Mouse (Mus musculus) midbrain, embryonic 14.5 days (tissue): ENCODE results near the gene Degs2. TPM values are rescaled to one million over a fixed set of nuclear protein-coding genes. Genes with fewer than 3 reads are reported as not detected.
A peak's percentile ranks its signal among the peaks of the same experiment; 100 is the strongest.

Experiments used
- ATAC-seq: fragments of 200-750 bp; cut with Nextera tagmentation; 2 replicates; pipeline ENCODE4 v1.8.0; 2017; ENCODE audit warnings: moderate number of reproducible peaks, moderate library complexity; ENCODE audit not compliant: low FRiP score, low TSS enrichment
- DNase-seq: peaks from one replicate; pipeline ENCODE4 v3.0.0-alpha.2; 2015
- H3K27ac ChIP-seq: fragments of 300-500 bp; sonication (generic); replicated peaks from 2 replicates; pipeline ENCODE4 v1.5.1; 2014; ENCODE audit warnings: mild to moderate bottlenecking, low read depth, low read length, moderate library complexity
- H3K27me3 ChIP-seq: fragments of 300-500 bp; sonication (generic); 2 replicates; pipeline ENCODE4 v1.6.1; 2014; ENCODE audit warnings: low read length, control low read depth, mixed read lengths; ENCODE audit not compliant: control insufficient read depth, insufficient read depth
- H3K36me3 ChIP-seq: fragments of 300-500 bp; sonication (generic); 2 replicates; pipeline ENCODE4 v1.6.1; 2014; ENCODE audit warnings: low read length, control low read depth; ENCODE audit not compliant: control insufficient read depth, insufficient read depth
- H3K4me1 ChIP-seq: fragments of 300-500 bp; sonication (generic); 2 replicates; pipeline ENCODE4 v1.6.1; 2014; ENCODE audit warnings: mild to moderate bottlenecking, antibody characterized with exemption, low read length, control low read depth; ENCODE audit not compliant: control insufficient read depth, insufficient read depth
- H3K4me2 ChIP-seq: fragments of 300-500 bp; sonication (generic); 2 replicates; pipeline ENCODE4 v1.6.1; 2014; ENCODE audit warnings: mild to moderate bottlenecking, low read length, moderate library complexity
- H3K4me3 ChIP-seq: fragments of 300-500 bp; sonication (generic); replicated peaks from 2 replicates; pipeline ENCODE4 v1.5.1; 2014; ENCODE audit warnings: low read depth, low read length
- H3K9ac ChIP-seq: fragments of 300-500 bp; sonication (generic); replicated peaks from 2 replicates; pipeline ENCODE4 v1.6.1; 2014; ENCODE audit warnings: mild to moderate bottlenecking, low read length, moderate library complexity
- H3K9me3 ChIP-seq: fragments of 300-500 bp; sonication (generic); 2 replicates; pipeline ENCODE4 v1.6.1; 2016; ENCODE audit warnings: low read length, control low read depth, mixed read lengths; ENCODE audit not compliant: control insufficient read depth
- WGBS: fragments of 180-500 bp; shearing (Covaris S2); extraction: QIAGEN DNeasy Blood & Tissue Kit; methylation state at CpG from one replicate; pipeline ENCODE4 v1.1.7; 2014; 5-methylcytosine and 5-hydroxymethylcytosine counted together
- microRNA counts: library from miRNA; unstranded; fragments of <30 nt; microRNA quantifications from one replicate; lab custom pipeline; 2016
- microRNA-seq: library from miRNA; unstranded; fragments of <30 nt; microRNA quantifications from one replicate; pipeline ENCODE4, GENCODE M21; 2016
- polyA plus RNA-seq: library from polyadenylated mRNA; unstranded; fragments of >200 nt; fragmentation: Nextera tagmentation; extraction: Ambion mirVana; gene quantifications from 2 replicates; pipeline ENCODE4 v1.2.1, GENCODE M21; 2014

Degs2 gene
- polyA plus RNA-seq, 1 experiment from 2014 or later = 2.8 TPM

GRCm38 (mm10) chr12:108634031-108634430, 68.1 kb downstream of the Degs2 start:
- no peak for ATAC-seq
- 100% methylated on average over 1 of the region's 1 CpGs for WGBS

GRCm38 (mm10) chr12:108632501-108632900, 69.6 kb downstream of the Degs2 start:
- ATAC-seq = no peak
- H3K4me3 ChIP-seq = no peak overlapping the region
- H3K4me1 ChIP-seq = no peaks in the 10 kb centered on the region
- H3K4me2 ChIP-seq = no peak overlapping the region
- H3K27ac ChIP-seq = no peak overlapping the region
- H3K27me3 ChIP-seq = no peaks in the 10 kb centered on the region
- DNase-seq = no peak
- H3K9me3 ChIP-seq = no peaks in the 10 kb centered on the region
- H3K9ac ChIP-seq = no peak overlapping the region
- no peaks in the 10 kb centered on the region for H3K36me3 ChIP-seq

More at GRCm38 (mm10) chr12:108634031-108634430, 68.1 kb downstream of the Degs2 start:
- H3K27ac ChIP-seq = no peak overlapping the region
- no peaks in the 10 kb centered on the region for H3K4me1 ChIP-seq
- no peak overlapping the region for H3K9ac ChIP-seq
- no peaks in the 10 kb centered on the region for H3K27me3 ChIP-seq
- H3K9me3 ChIP-seq = no peaks in the 10 kb centered on the region
- H3K4me3 ChIP-seq = no peak overlapping the region
- no peak overlapping the region for H3K4me2 ChIP-seq
- no peak for DNase-seq
- peaks cover 3% of the 10 kb centered on the region; the same call in 1 of the 2 replicates for H3K36me3 ChIP-seq

GRCm38 (mm10) chr12:108630741-108631688, 71.1 kb downstream of the Degs2 start:
- H3K4me3 ChIP-seq = no peak overlapping the region
- no peak overlapping the region for H3K9ac ChIP-seq
- no peaks in the 10 kb centered on the region for H3K27me3 ChIP-seq
- 94% methylated on average over 6 of the region's 6 CpGs for WGBS
- H3K36me3 ChIP-seq = no peaks in the 10 kb centered on the region
- no peaks in the 10 kb centered on the region for H3K9me3 ChIP-seq
- H3K4me1 ChIP-seq = no peaks in the 10 kb centered on the region
- H3K4me2 ChIP-seq = no peak overlapping the region
- H3K27ac ChIP-seq = no peak overlapping the region
- DNase-seq (no peak), ATAC-seq (no peak)

- Histone ChIP-seq H3K27ac (no peak overlapping the region), H3K27me3 (no peaks in the 10 kb centered on the region), H3K36me3 (no peaks in the 10 kb centered on the region), H3K4me2 (no peak overlapping the region), H3K9me3 (no peaks in the 10 kb centered on the region), H3K9ac (no peak overlapping the region), H3K4me1 (no peaks in the 10 kb centered on the region), H3K4me3 (no peak overlapping the region)
- DNase-seq (no peak), ATAC-seq (no peak)
- WGBS = 95% methylated on average over 1 of the region's 1 CpGs
Measured at GRCm38 (mm10) chr12:108629556-108629955, 72.6 kb downstream of the Degs2 start.

MicroRNA genes within 50 kb of the gene (microRNA counts, 519-probe panel; counts per million panel counts)
- 6,270 counts per million, percentile 81 among the panel's probes with 10 or more counts for microRNA mmu-miR-342-3p (lab: Ali Mortazavi, UCI)
- not detected for microRNA mmu-miR-342-5p (lab: Ali Mortazavi, UCI)

Small RNA genes lying within 50 kb of the gene (microRNA-seq; reads per million reads assigned to microRNA genes)
- not detected for gene Gm23872
- gene Mir342 = 9,449 reads per million, percentile 95 among the genes with 10 or more reads in this experiment

Other genes starting within 250 kb of the Degs2 start
- gene Evl, start 147.6 kb downstream of the Degs2 start, polyA plus RNA-seq = 280 and 314 TPM in 2 replicates
- 15.1 and 16.6 TPM in 2 replicates for gene Yy1, start 90.7 kb upstream of the Degs2 start, polyA plus RNA-seq
- gene Slc25a29, start 133.6 kb upstream of the Degs2 start, polyA plus RNA-seq = 19.9 and 20.0 TPM in 2 replicates
- gene Slc25a47, start 133.7 kb upstream of the Degs2 start, polyA plus RNA-seq = 10.9 and 11.1 TPM in 2 replicates
- 3.7 and 4.3 TPM in 2 replicates for gene Wdr25, start 191.3 kb upstream of the Degs2 start, polyA plus RNA-seq
- 96.4 and 110 TPM in 2 replicates for gene Wars, start 191.9 kb upstream of the Degs2 start, polyA plus RNA-seq